Comparison of ENCODE assay signal across 8 mouse cellular contexts in genomic region chr1:171328244-171328643, GRCm38 (mm10). TPM values are rescaled to one million over a fixed set of nuclear protein-coding genes. Genes with fewer than 3 reads are reported as not detected.
DNase-seq lines count a peak whose midpoint lies in the region; ATAC-seq and TF ChIP-seq lines count a peak whose summit lies in the region.

No protein-coding gene starts in this region.

- WGBS in lung, embryonic 14.5 days, result 16% methylated on average over 9 of the region's 9 CpGs
- 15% methylated on average over 9 of the region's 9 CpGs for WGBS in heart, embryonic 16.5 days
- 15% methylated on average over 9 of the region's 9 CpGs for WGBS in lung, postnatal 0 days

- TF ChIP-seq CTCF in lung, embryonic 14.5 days (IDR thresholded peaks at IDR 0.05; ENCODE audit: low read depth), result no peak
- no peak for TF ChIP-seq CTCF in cortical plate, adult 2 months (IDR thresholded peaks at IDR 0.05; ENCODE audit: extremely low read depth, insufficient read depth, low read length)
- TF ChIP-seq CTCF in lung, postnatal 0 days (IDR thresholded peaks at IDR 0.05), result no peak

- no peak for TF ChIP-seq POLR2A in cortical plate, adult 2 months (IDR thresholded peaks at IDR 0.05; ENCODE audit: extremely low read depth, insufficient read depth, low read length)

- TF ChIP-seq EP300 in lung, postnatal 0 days (IDR thresholded peaks at IDR 0.05), result no peak; the same call in 1 of the 2 replicates

- peak; percentile 33 for DNase-seq in lung, embryonic 14.5 days
- no peak for DNase-seq in lung, postnatal 25 days (ENCODE audit: low spot score)
- no peak for DNase-seq in lung, postnatal 0 days (ENCODE audit: low spot score)
- DNase-seq in gastrocnemius, postnatal 36 days, result no peak
- DNase-seq in ovary, postnatal 36 days (ENCODE audit: low spot score), result no peak

- H3K27me3 ChIP-seq in lung, embryonic 14.5 days (ENCODE audit: insufficient read depth, low read length), result no peaks in the 10 kb centered on the region
- H3K27me3 ChIP-seq in heart, embryonic 16.5 days (ENCODE audit: control insufficient read depth, insufficient read depth, low read length), result no peaks in the 10 kb centered on the region
- H3K27me3 ChIP-seq in lung, postnatal 0 days (replicated peaks; ENCODE audit: insufficient read depth, low read length), result no peaks in the 10 kb centered on the region

- peak overlapping the region; percentile 86 for H3K4me2 ChIP-seq in lung, embryonic 14.5 days
- peak overlapping the region; percentile 97 for H3K4me2 ChIP-seq in heart, embryonic 16.5 days (ENCODE audit: low read depth, low read length)
- peak overlapping the region; percentile 75 for H3K4me2 ChIP-seq in lung, postnatal 0 days (replicated peaks; ENCODE audit: low read depth, low read length)

- intact Hi-C loops in gastrocnemius, postnatal 36 days (cut with DNase I), result loop anchor here (5.0 kb wide), 1 partner anchor 36 kb away; no protein-coding TSS in a partner anchor

- peak overlapping the region; percentile 83 for H3K9ac ChIP-seq in lung, embryonic 14.5 days
- peak overlapping the region; percentile 99 for H3K9ac ChIP-seq in heart, embryonic 16.5 days (ENCODE audit: low read length)
- H3K9ac ChIP-seq in lung, postnatal 0 days (replicated peaks; ENCODE audit: low read depth), result peak overlapping the region; percentile 90

- peak overlapping the region; percentile 78 for H3K4me3 ChIP-seq in lung, embryonic 14.5 days (ENCODE audit: low read depth, low read length)
- peak overlapping the region; percentile 71 for H3K4me3 ChIP-seq in cortical plate, adult 2 months (ENCODE audit: insufficient read depth, low read length)
- peak overlapping the region; percentile 93 for H3K4me3 ChIP-seq in heart, embryonic 16.5 days (ENCODE audit: low read length)
- peak overlapping the region; percentile 67 for H3K4me3 ChIP-seq in lung, postnatal 0 days (ENCODE audit: low read depth, low read length)

- H3K4me1 ChIP-seq in lung, embryonic 14.5 days (ENCODE audit: insufficient read depth), result 0 out of 2 replicates have a peak, but pooled peaks cover 5% of the 10 kb centered on the region
- peaks cover 6% of the 10 kb centered on the region for H3K4me1 ChIP-seq in cortical plate, adult 2 months (ENCODE audit: control insufficient read depth, insufficient read depth, low read length)
- peaks cover 32% of the 10 kb centered on the region for H3K4me1 ChIP-seq in heart, embryonic 16.5 days (ENCODE audit: control insufficient read depth, insufficient read depth, low read length)
- H3K4me1 ChIP-seq in lung, postnatal 0 days (ENCODE audit: insufficient read depth, low read depth, low read length), result peaks cover 7% of the 10 kb centered on the region; the same call in 1 of the 2 replicates

- no peaks in the 10 kb centered on the region for H3K9me3 ChIP-seq in lung, embryonic 14.5 days (ENCODE audit: low read depth, low read length)
- H3K9me3 ChIP-seq in heart, embryonic 16.5 days (replicated peaks; ENCODE audit: control insufficient read depth, low read length), result no peaks in the 10 kb centered on the region
- H3K9me3 ChIP-seq in lung, postnatal 0 days (ENCODE audit: low read length), result no peaks in the 10 kb centered on the region

- no peak for ATAC-seq in lung, embryonic 14.5 days (ENCODE audit: insufficient read depth)
- no peak for ATAC-seq in heart, embryonic 16.5 days (replicated peaks; ENCODE audit: extremely low read depth, insufficient read depth, low FRiP score)
- ATAC-seq in lung, postnatal 0 days, result no peak
- no peak for ATAC-seq in frontal cortex, adult (ENCODE audit: low TSS enrichment)

- H3K36me3 ChIP-seq in lung, embryonic 14.5 days (ENCODE audit: insufficient read depth), result peaks cover 16% of the 10 kb centered on the region
- H3K36me3 ChIP-seq in heart, embryonic 16.5 days (ENCODE audit: control insufficient read depth, insufficient read depth), result no peaks in the 10 kb centered on the region
- no peaks in the 10 kb centered on the region for H3K36me3 ChIP-seq in lung, postnatal 0 days (ENCODE audit: insufficient read depth, low read length)

- H3K27ac ChIP-seq in lung, embryonic 14.5 days (ENCODE audit: low read depth), result peak overlapping the region; percentile 98; the same call in 1 of the 2 replicates
- H3K27ac ChIP-seq in cortical plate, adult 2 months (ENCODE audit: insufficient read depth, low read length), result peak overlapping the region; percentile 61; the same call in 1 of the 2 replicates
- H3K27ac ChIP-seq in heart, embryonic 16.5 days (ENCODE audit: low read length), result peak overlapping the region; percentile 100
- peak overlapping the region; percentile 99 for H3K27ac ChIP-seq in lung, postnatal 0 days (ENCODE audit: low read length)

RNA-seq across cellular contexts. Expression of gene Dedd, which starts 0.7 kb away (rescaled TPM):
- polyA plus RNA-seq in lung, embryonic 14.5 days (2014; fragmentation: Nextera tagmentation; extraction: Ambion mirVana), result 48.8 and 48.9 TPM in 2 replicates
- 45.0 and 50.2 TPM in 2 replicates for polyA plus RNA-seq in cortical plate, adult 2 months (2012; rRNA removed)
- polyA plus RNA-seq in heart, embryonic 16.5 days (2015; fragmentation: Nextera tagmentation; extraction: Ambion mirVana), result 36.0 and 37.6 TPM in 2 replicates
- 43.0 and 44.4 TPM in 2 replicates for polyA plus RNA-seq in lung, postnatal 0 days (2015; fragmentation: Nextera tagmentation; extraction: Ambion mirVana)
- total RNA-seq in gastrocnemius, postnatal 36 days (2021), result 10 to 100 TPM; 26.6 to 31.1 TPM

RNA-seq across cellular contexts. Expression of gene Nit1, which starts 17.2 kb away (rescaled TPM):
- polyA plus RNA-seq in lung, embryonic 14.5 days (2014; fragmentation: Nextera tagmentation; extraction: Ambion mirVana), result 27.5 and 30.1 TPM in 2 replicates
- 71.3 and 77.3 TPM in 2 replicates for polyA plus RNA-seq in cortical plate, adult 2 months (2012; rRNA removed)
- polyA plus RNA-seq in heart, embryonic 16.5 days (2015; fragmentation: Nextera tagmentation; extraction: Ambion mirVana), result 34.4 and 38.5 TPM in 2 replicates
- 39.9 and 45.5 TPM in 2 replicates for polyA plus RNA-seq in lung, postnatal 0 days (2015; fragmentation: Nextera tagmentation; extraction: Ambion mirVana)
- 10 to 100 TPM; 23.2 to 23.9 TPM for total RNA-seq in gastrocnemius, postnatal 36 days (2021)

RNA-seq across cellular contexts. Expression of gene Pfdn2, which starts 17.2 kb away (rescaled TPM):
- 40.0 and 44.5 TPM in 2 replicates for polyA plus RNA-seq in lung, embryonic 14.5 days (2014; fragmentation: Nextera tagmentation; extraction: Ambion mirVana)
- polyA plus RNA-seq in cortical plate, adult 2 months (2012; rRNA removed), result 138 and 141 TPM in 2 replicates
- 76.4 and 84.5 TPM in 2 replicates for polyA plus RNA-seq in heart, embryonic 16.5 days (2015; fragmentation: Nextera tagmentation; extraction: Ambion mirVana)
- 64.1 and 72.7 TPM in 2 replicates for polyA plus RNA-seq in lung, postnatal 0 days (2015; fragmentation: Nextera tagmentation; extraction: Ambion mirVana)
- 10 to 100 TPM; 85.7 to 91.7 TPM for total RNA-seq in gastrocnemius, postnatal 36 days (2021)

RNA-seq across cellular contexts. Expression of gene Klhdc9, which starts 32.4 kb away (rescaled TPM):
- 1.0 and 1.5 TPM in 2 replicates for polyA plus RNA-seq in lung, embryonic 14.5 days (2014; fragmentation: Nextera tagmentation; extraction: Ambion mirVana)
- polyA plus RNA-seq in cortical plate, adult 2 months (2012; rRNA removed), result 8.8 and 10.4 TPM in 2 replicates
- polyA plus RNA-seq in heart, embryonic 16.5 days (2015; fragmentation: Nextera tagmentation; extraction: Ambion mirVana), result 0.71 and 1.0 TPM in 2 replicates
- polyA plus RNA-seq in lung, postnatal 0 days (2015; fragmentation: Nextera tagmentation; extraction: Ambion mirVana), result 4.0 and 4.5 TPM in 2 replicates
- not detected for total RNA-seq in gastrocnemius, postnatal 36 days (2021)

RNA-seq across cellular contexts. Expression of gene Ufc1, which starts 33.4 kb away (rescaled TPM):
- polyA plus RNA-seq in lung, embryonic 14.5 days (2014; fragmentation: Nextera tagmentation; extraction: Ambion mirVana), result 107 and 108 TPM in 2 replicates
- 93.9 and 98.8 TPM in 2 replicates for polyA plus RNA-seq in cortical plate, adult 2 months (2012; rRNA removed)
- 82.0 and 82.1 TPM in 2 replicates for polyA plus RNA-seq in heart, embryonic 16.5 days (2015; fragmentation: Nextera tagmentation; extraction: Ambion mirVana)
- polyA plus RNA-seq in lung, postnatal 0 days (2015; fragmentation: Nextera tagmentation; extraction: Ambion mirVana), result 95.4 and 100 TPM in 2 replicates
- total RNA-seq in gastrocnemius, postnatal 36 days (2021), result 10 to 100 TPM; 80.9 to 82.2 TPM
